37 mouse cellular contexts compared by ENCODE assay signal in the genomic region with DNA sequence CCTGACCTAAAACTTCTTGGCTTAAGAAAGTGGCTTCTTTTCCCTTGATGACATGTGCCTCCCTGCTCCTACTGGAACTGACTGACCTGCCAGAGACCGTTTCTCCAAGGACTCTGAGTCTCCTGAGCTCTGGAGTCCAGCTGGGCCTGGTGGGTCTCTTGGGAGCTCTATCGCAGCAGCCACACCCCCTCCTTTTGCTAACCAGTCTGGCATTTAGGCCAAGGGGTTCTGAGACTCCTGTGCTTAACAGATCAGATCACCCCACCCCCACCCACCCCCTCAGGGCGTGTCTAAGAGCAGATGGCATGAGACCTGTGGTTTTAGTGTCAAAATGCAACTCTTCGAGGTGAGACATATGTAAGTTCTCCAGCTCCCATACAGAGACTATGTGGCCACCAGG. TPM values are rescaled to one million over a fixed set of nuclear protein-coding genes. Genes with fewer than 3 reads are reported as not detected.
DNase-seq lines count a peak whose midpoint lies in the region; ATAC-seq and TF ChIP-seq lines count a peak whose summit lies in the region.
"Had no signal": no experiment of that assay in that cellular context is flagged by ENCODE, and none has a peak within 500 bp of the region (broad histone marks: within the 10 kb centered on the region; RNA-seq: fewer than 3 reads in every experiment).

No protein-coding gene starts in this region.

- H3K9ac ChIP-seq in CH12.LX (ENCODE audit: insufficient read depth, low read depth): no peak overlapping the region
- H3K9ac ChIP-seq: forebrain, embryonic 13.5 days; hindbrain, embryonic 13.5 days; limb, embryonic 15.5 days; lung, embryonic 15.5 days; neural tube, embryonic 12.5 days had no signal

- in situ Hi-C loops in CH12.LX (cut with MboI; ENCODE audit: low pct_ligation_motif_present, low pct_unique_long_range_greater_than_20kb, low sequenced_read_pairs): loop anchor here (10.0 kb wide), 1 partner anchor 637 kb away; no protein-coding TSS in a partner anchor

- TF ChIP-seq RAD21 in CH12.LX (IDR thresholded peaks at IDR 0.05; ENCODE audit: low read depth, low read length): no peak

- H3K9me3 ChIP-seq in CH12.LX (replicated peaks; ENCODE audit: low read length): no peaks in the 10 kb centered on the region
- H3K9me3 ChIP-seq: forebrain, embryonic 13.5 days; hindbrain, embryonic 13.5 days; limb, embryonic 10.5 days; limb, embryonic 15.5 days; lung, embryonic 15.5 days; neural tube, embryonic 12.5 days had no signal

- no peaks in the 10 kb centered on the region for H3K36me3 ChIP-seq in CH12.LX (replicated peaks in 1 of 2; ENCODE audit: control insufficient read depth in 1 of 2, insufficient read depth in 1 of 2, low read length in 1 of 2)
- H3K36me3 ChIP-seq in thymus, adult 2 months (ENCODE audit: control insufficient read depth, insufficient read depth, low read length): no peaks in the 10 kb centered on the region
- H3K36me3 ChIP-seq: hindbrain, embryonic 13.5 days; limb, embryonic 10.5 days; limb, embryonic 15.5 days; lung, embryonic 15.5 days; neural tube, embryonic 12.5 days had no signal

- H3K79me2 ChIP-seq in CH12.LX (replicated peaks; ENCODE audit: control insufficient read depth, extremely low read depth, insufficient read depth, poor library complexity, severe bottlenecking): no peaks in the 10 kb centered on the region

- no peak overlapping the region for H3K4me2 ChIP-seq in CH12.LX (ENCODE audit: insufficient read depth, low read depth, poor library complexity, severe bottlenecking)
- H3K4me2 ChIP-seq: forebrain, embryonic 13.5 days; heart, embryonic 11.5 days; hindbrain, embryonic 13.5 days; limb, embryonic 15.5 days; lung, embryonic 15.5 days; midbrain, embryonic 11.5 days; neural tube, embryonic 12.5 days had no signal

- H3K4me3 ChIP-seq in CH12.LX (replicated peaks in 1 of 3; ENCODE audit: low read depth in 2 of 3, low read length in 2 of 3, poor library complexity in 1 of 3): no peak overlapping the region
- no peak overlapping the region for H3K4me3 ChIP-seq in thymus, adult 2 months (ENCODE audit: control insufficient read depth, insufficient read depth, low read length)
- H3K4me3 ChIP-seq: forebrain, embryonic 13.5 days; hindbrain, embryonic 13.5 days; limb, embryonic 10.5 days; limb, embryonic 15.5 days; lung, embryonic 15.5 days; neural tube, embryonic 12.5 days had no signal

- H3K4me1 ChIP-seq in CH12.LX (ENCODE audit: control insufficient read depth in 1 of 2, insufficient read depth in 2 of 2): peaks cover 0 to 2% of the 10 kb centered on the region in 2 experiments; a peak in 1 of 4 replicates
- H3K4me1 ChIP-seq in thymus, adult 2 months (replicated peaks; ENCODE audit: control insufficient read depth, insufficient read depth, low read length): no peaks in the 10 kb centered on the region
- H3K4me1 ChIP-seq: lung, embryonic 15.5 days; neural tube, embryonic 12.5 days had no signal

- peaks cover 54% of the 10 kb centered on the region for H3K27me3 ChIP-seq in CH12.LX (replicated peaks)
- no peaks in the 10 kb centered on the region for H3K27me3 ChIP-seq in thymus, adult 2 months (ENCODE audit: control insufficient read depth, insufficient read depth, low read length)
- H3K27me3 ChIP-seq: lung, embryonic 15.5 days had no signal

- H3K27ac ChIP-seq in CH12.LX (ENCODE audit: insufficient read depth, low read depth): no peak overlapping the region
- no peak overlapping the region for H3K27ac ChIP-seq in thymus, adult 2 months (ENCODE audit: control insufficient read depth, insufficient read depth, low read length)
- H3K27ac ChIP-seq: forebrain, embryonic 13.5 days; hindbrain, embryonic 13.5 days; limb, embryonic 10.5 days; limb, embryonic 15.5 days; lung, embryonic 15.5 days; neural tube, embryonic 12.5 days had no signal

- TF ChIP-seq EP300 in CH12.LX (IDR thresholded peaks at IDR 0.05; ENCODE audit: low read length): no peak

- no peak for TF ChIP-seq CTCF in CH12.LX (conservative IDR thresholded peaks at IDR 0.05 in 1 of 2, IDR thresholded peaks at IDR 0.05 in 1 of 2; ENCODE audit: low read depth in 2 of 2, low read length in 2 of 2)
- no peak for TF ChIP-seq CTCF in thymus, adult 2 months (IDR thresholded peaks at IDR 0.05; ENCODE audit: borderline replicate concordance, control insufficient read depth, extremely low read depth, insufficient read depth, low read length, poor library complexity)

- 44% methylated on average over 4 of the region's 4 CpGs for WGBS in thymus, adult 2 months

- no peak for TF ChIP-seq POLR2A in CH12.LX (IDR thresholded peaks at IDR 0.05; ENCODE audit: low read depth, low read length)
- TF ChIP-seq POLR2A in thymus, adult 2 months (IDR thresholded peaks at IDR 0.05; ENCODE audit: control insufficient read depth, extremely low read depth, insufficient read depth, low read length, poor library complexity): no peak

- peak; percentile 5; the same call in 1 of the 2 replicates for ATAC-seq in megakaryocyte, adult 5-6 weeks (ENCODE audit: poor library complexity, severe bottlenecking)
- ATAC-seq: activated CD4-positive, CD25-positive, alpha-beta regulatory T cell, adult 4 months; forebrain, embryonic 13.5 days; intestine, postnatal 0 days; midbrain, embryonic 16.5 days had no signal

- DNase-seq in heart, adult 11 months: peak; percentile 88
- no peak for DNase-seq in heart, adult 8-10 months (ENCODE audit: low spot score)
- DNase-seq in CH12.LX (ENCODE audit: extremely low read depth): peak; percentile 13
- peak; percentile 2 for DNase-seq in induced T-regulatory cell, adult 2 months (ENCODE audit: low read depth)
- no peak for DNase-seq in embryo, embryonic 11 days
- DNase-seq in thymus, adult 2 months: no peak
- no peak for DNase-seq in cerebellum, postnatal 25 days
- DNase-seq: adrenal gland, postnatal 10 days; cerebellum, adult 11 months; cerebellum, adult 9-10 months; gastrocnemius, postnatal 10 days; heart, postnatal 36 days; kidney, adult 9 months; kidney, postnatal 10 days; layer of hippocampus, adult 9-11 months; right cerebral cortex, postnatal 14 days; thymus, postnatal 25 days had no signal

- dilution Hi-C loops in CH12.LX (cut with MboI; ENCODE audit: extremely low pct_ligation_motif_present, extremely low pct_unique_long_range_greater_than_20kb, low sequenced_read_pairs): no loop called here

TF ChIP-seq in CH12.LX, 34 proteins besides CTCF, POLR2A, EP300 and RAD21:
- no peak for TF ChIP-seq RCOR1 (conservative IDR thresholded peaks at IDR 0.05; ENCODE audit: low read depth, low read length)
- no peak for TF ChIP-seq MEF2A (IDR thresholded peaks at IDR 0.05; ENCODE audit: borderline replicate concordance, low read depth, low read length)
- TF ChIP-seq PAX5 (IDR thresholded peaks at IDR 0.05; ENCODE audit: low read length): no peak
- TF ChIP-seq E2F4 (IDR thresholded peaks at IDR 0.05; ENCODE audit: insufficient replicate concordance, low read depth, low read length): no peak
- no peak for TF ChIP-seq USF1 (IDR thresholded peaks at IDR 0.05; ENCODE audit: low read depth, low read length)
- no peak for TF ChIP-seq CHD1 (IDR thresholded peaks at IDR 0.05; ENCODE audit: low read depth, low read length)
- no peak for TF ChIP-seq JUN (IDR thresholded peaks at IDR 0.05; ENCODE audit: insufficient read depth, low read depth, low read length)
- TF ChIP-seq SMC3 (IDR thresholded peaks at IDR 0.05; ENCODE audit: low read depth, low read length): no peak
- no peak for TF ChIP-seq USF2 (conservative IDR thresholded peaks at IDR 0.05; ENCODE audit: low read depth, low read length)
- no peak for TF ChIP-seq MYC (IDR thresholded peaks at IDR 0.05; ENCODE audit: low read depth, low read length)
- TF ChIP-seq MAFK (IDR thresholded peaks at IDR 0.05; ENCODE audit: insufficient replicate concordance, low read length): no peak
- TF ChIP-seq ETS1 (conservative IDR thresholded peaks at IDR 0.05; ENCODE audit: low read depth, low read length): no peak

RNA-seq across cellular contexts. Expression of gene Chst13, which starts 3.2 kb away (rescaled TPM):
- under 1 TPM in 1 of 4 experiments, not detected in 3; 0.32 TPM for total RNA-seq in heart, adult 8-10 months (2022)
- total RNA-seq in CH12.LX (2012; rRNA removed): 0.08 and 0.13 TPM in 2 replicates
- total RNA-seq in CH12.LX (2014; rRNA removed): not detected in 2 replicates
- polyA plus RNA-seq in CH12.LX (2012; ENCODE audit: insufficient read length, low read depth): not detected in 2 replicates
- total RNA-seq in megakaryocyte, adult 5-6 weeks (2015): 9.0 and 12.4 TPM in 2 replicates
- 4.4 and 6.3 TPM in 2 replicates for total RNA-seq in megakaryocyte, adult 5-6 weeks (2017)
- polyA plus RNA-seq in thymus, adult 2 months (2012; rRNA removed): 0.50 and 0.57 TPM in 2 replicates
- total RNA-seq: common myeloid progenitor, adult 5-6 weeks; heart, postnatal 36 days; left cerebral cortex, postnatal 10 days had no signal
- polyA plus RNA-seq: activated CD4-positive, CD25-positive, alpha-beta regulatory T cell, adult 4 months; forebrain, embryonic 13.5 days; heart, embryonic 16.5 days; intestine, postnatal 0 days; limb, embryonic 10.5 days; midbrain, embryonic 11.5 days; neural tube, embryonic 12.5 days had no signal

RNA-seq across cellular contexts. Expression of gene Uroc1, which starts 11.3 kb away (rescaled TPM):
- not detected for total RNA-seq in heart, adult 8-10 months (2022)
- not detected in 2 replicates for total RNA-seq in CH12.LX (2012; rRNA removed)
- total RNA-seq in CH12.LX (2014; rRNA removed): not detected in 2 replicates
- polyA plus RNA-seq in CH12.LX (2012; ENCODE audit: insufficient read length, low read depth): not detected in 2 replicates
- not detected in 2 replicates for total RNA-seq in megakaryocyte, adult 5-6 weeks (2015)
- total RNA-seq in megakaryocyte, adult 5-6 weeks (2017): not detected in 2 replicates
- 0.09 and 1.1 TPM in 2 replicates for polyA plus RNA-seq in thymus, adult 2 months (2012; rRNA removed)
- total RNA-seq: common myeloid progenitor, adult 5-6 weeks; gastrocnemius, postnatal 10 days; heart, postnatal 36 days; left cerebral cortex, postnatal 10 days; megakaryocyte progenitor cell, adult 5-6 weeks had no signal
- polyA plus RNA-seq: activated CD4-positive, CD25-positive, alpha-beta regulatory T cell, adult 4 months; forebrain, embryonic 13.5 days; heart, embryonic 11.5 days; hindbrain, embryonic 13.5 days; large intestine, adult 2 months; lung, embryonic 15.5 days; midbrain, embryonic 11.5 days; midbrain, embryonic 16.5 days; neural tube, embryonic 12.5 days; small intestine, adult 2 months; stomach, embryonic 14.5 days had no signal

RNA-seq across cellular contexts. Expression of gene BC048671, which starts 20.8 kb away (rescaled TPM):
- not detected for total RNA-seq in heart, adult 8-10 months (2022)
- total RNA-seq in CH12.LX (2012; rRNA removed) (not detected in 2 replicates), CH12.LX (2014; rRNA removed) (not detected in 2 replicates)
- polyA plus RNA-seq in CH12.LX (2012; ENCODE audit: insufficient read length, low read depth): not detected in 2 replicates
- not detected in 2 replicates for total RNA-seq in megakaryocyte, adult 5-6 weeks (2015)
- total RNA-seq in megakaryocyte, adult 5-6 weeks (2017): not detected in 2 replicates
- polyA plus RNA-seq in thymus, adult 2 months (2012; rRNA removed): not detected in 2 replicates
- total RNA-seq: adrenal gland, postnatal 10 days; common myeloid progenitor, adult 5-6 weeks; gastrocnemius, postnatal 10 days; heart, postnatal 36 days; left cerebral cortex, postnatal 10 days; megakaryocyte progenitor cell, adult 5-6 weeks had no signal
- polyA plus RNA-seq: activated CD4-positive, CD25-positive, alpha-beta regulatory T cell, adult 4 months; embryonic facial prominence, embryonic 14.5 days; forebrain, embryonic 13.5 days; heart, embryonic 11.5 days; heart, embryonic 16.5 days; hindbrain, embryonic 13.5 days; intestine, postnatal 0 days; large intestine, adult 2 months; limb, embryonic 10.5 days; limb, embryonic 15.5 days; lung, embryonic 15.5 days; midbrain, embryonic 11.5 days; midbrain, embryonic 16.5 days; neural tube, embryonic 12.5 days; small intestine, adult 2 months; stomach, embryonic 14.5 days had no signal

RNA-seq across cellular contexts. Expression of gene Zxdc, which starts 47.5 kb away (rescaled TPM):
- 10 to 100 TPM; 13.0 to 15.0 (median 14.3) TPM for total RNA-seq in heart, adult 8-10 months (2022)
- total RNA-seq in CH12.LX (2012; rRNA removed): 6.9 and 8.3 TPM in 2 replicates
- 4.3 and 4.7 TPM in 2 replicates for total RNA-seq in CH12.LX (2014; rRNA removed)
- 5.2 and 5.4 TPM in 2 replicates for polyA plus RNA-seq in CH12.LX (2012; ENCODE audit: insufficient read length, low read depth)
- total RNA-seq in megakaryocyte, adult 5-6 weeks (2015): 10.2 and 11.1 TPM in 2 replicates
- total RNA-seq in megakaryocyte, adult 5-6 weeks (2017): 9.9 and 16.1 TPM in 2 replicates
- 42.9 and 66.5 TPM in 2 replicates for polyA plus RNA-seq in thymus, adult 2 months (2012; rRNA removed)

Comparison
In these comparisons a context has a peak if more than half of its experiments do, and no peak if none do; other contexts are left out.
1. DNase-seq: peak in heart, adult 11 months (single experiment), CH12.LX (single experiment) and induced T-regulatory cell, adult 2 months (single experiment); none in heart, adult 8-10 months (single experiment), embryo, embryonic 11 days (single experiment), thymus, adult 2 months (single experiment) and cerebellum, postnatal 25 days (0 of 2).
2. RNA of gene Chst13, which starts 3.2 kb away (total RNA-seq): 4.4 to 12.4 TPM in megakaryocyte, adult 5-6 weeks; 0.08 to 0.13 TPM in CH12.LX and 0.32 TPM in heart, adult 8-10 months; every median in the first group is over 4 times any median in the second.